Mouse (Mus musculus): Measurements from ENCODE around the gene Atp6v0d1. TPM values are rescaled to one million over a fixed set of nuclear protein-coding genes. Genes with fewer than 3 reads are reported as not detected.

The Atp6v0d1 gene
- polyA plus RNA-seq, 1 experiment from 2014 or later, result 140 TPM

GRCm38 (mm10) chr8:105509997-105510735 is 55.7 kb downstream of the Atp6v0d1 start:
- TF ChIP-seq CTCF (IDR thresholded peaks at IDR 0.05; ENCODE audit: low read depth), result no peak
- H3K4me3 ChIP-seq (ENCODE audit: low read depth, low read length), result no peak overlapping the region
- 37% methylated on average over 12 of the region's 12 CpGs for WGBS
- no peaks in the 10 kb centered on the region for H3K36me3 ChIP-seq (ENCODE audit: control insufficient read depth, insufficient read depth)
- H3K27ac ChIP-seq (ENCODE audit: low read depth, low read length), result no peak overlapping the region
- no peaks in the 10 kb centered on the region for H3K27me3 ChIP-seq (replicated peaks; ENCODE audit: control insufficient read depth, insufficient read depth, low read length)
- no peaks in the 10 kb centered on the region for H3K4me1 ChIP-seq (replicated peaks; ENCODE audit: control insufficient read depth, insufficient read depth, low read length)
- no peak for ATAC-seq
- no peak overlapping the region for H3K4me2 ChIP-seq (replicated peaks; ENCODE audit: low read depth)
- H3K9ac ChIP-seq (ENCODE audit: low read depth, low read length), result no peak overlapping the region
- H3K9me3 ChIP-seq (ENCODE audit: control insufficient read depth), result no peaks in the 10 kb centered on the region

DNA sequence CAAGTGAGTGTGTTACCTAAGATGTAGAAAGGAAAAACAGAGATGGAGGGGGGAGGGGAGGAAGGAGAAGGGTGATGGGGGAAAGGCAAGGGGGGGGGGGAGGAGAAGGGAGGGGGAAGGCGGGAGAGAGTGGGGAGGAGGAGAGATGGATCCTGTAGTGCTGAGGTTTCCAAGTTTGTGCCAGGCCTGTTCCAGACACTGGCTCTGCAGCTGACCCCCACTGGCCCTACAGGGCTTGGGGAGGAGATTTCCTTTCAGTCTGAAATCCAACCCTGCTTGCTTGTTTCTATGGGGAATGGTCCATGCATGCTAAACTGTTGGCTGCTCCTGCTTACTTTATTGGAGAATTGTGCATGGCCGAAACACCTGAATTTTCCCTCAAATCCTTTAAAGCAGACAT is 57.1 kb downstream of the Atp6v0d1 start:
- Histone ChIP-seq H3K4me2 (replicated peaks; ENCODE audit: low read depth) (no peak overlapping the region), H3K27ac (ENCODE audit: low read depth, low read length) (no peak overlapping the region)
- ATAC-seq, result no peak

DNA sequence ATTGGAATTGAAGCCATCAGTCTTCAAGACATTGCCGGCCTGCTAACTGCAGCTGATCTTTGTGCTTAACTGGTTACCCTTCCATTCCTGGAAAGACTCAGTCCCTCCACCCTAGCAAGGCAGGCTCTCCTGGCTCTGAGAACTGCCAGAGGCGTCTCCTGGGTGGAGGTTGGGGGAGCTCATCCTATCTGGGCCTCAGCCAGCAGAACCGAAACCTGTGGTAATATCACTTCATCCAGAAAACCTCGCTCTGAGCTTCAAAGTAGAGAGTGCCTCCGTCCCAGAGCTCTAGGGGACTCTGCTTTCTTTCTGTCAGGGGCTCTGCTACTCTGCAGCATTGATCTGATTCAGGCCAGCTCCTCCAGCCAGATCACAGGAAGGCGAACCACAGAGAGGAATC is 58.9 kb downstream of the Atp6v0d1 start:
- no peak for ATAC-seq
- 76% methylated on average over 6 of the region's 6 CpGs for WGBS
- no peaks in the 10 kb centered on the region for H3K27me3 ChIP-seq (replicated peaks; ENCODE audit: control insufficient read depth, insufficient read depth, low read length)
- no peak overlapping the region for H3K9ac ChIP-seq (ENCODE audit: low read depth, low read length)
- H3K9me3 ChIP-seq (ENCODE audit: control insufficient read depth), result no peaks in the 10 kb centered on the region
- no peak overlapping the region for H3K4me3 ChIP-seq (ENCODE audit: low read depth, low read length)
- H3K4me1 ChIP-seq (replicated peaks; ENCODE audit: control insufficient read depth, insufficient read depth, low read length), result no peaks in the 10 kb centered on the region
- no peak overlapping the region for H3K4me2 ChIP-seq (replicated peaks; ENCODE audit: low read depth)
- no peaks in the 10 kb centered on the region for H3K36me3 ChIP-seq (ENCODE audit: control insufficient read depth, insufficient read depth)
- TF ChIP-seq CTCF (IDR thresholded peaks at IDR 0.05; ENCODE audit: low read depth), result no peak
- H3K27ac ChIP-seq (ENCODE audit: low read depth, low read length), result no peak overlapping the region

More for the DNA sequence above, 57.1 kb downstream of the Atp6v0d1 start:
- H3K9ac ChIP-seq (ENCODE audit: low read depth, low read length), result no peak overlapping the region
- WGBS, result 78% methylated on average over 2 of the region's 2 CpGs
- no peak for TF ChIP-seq CTCF (IDR thresholded peaks at IDR 0.05; ENCODE audit: low read depth)
- H3K9me3 ChIP-seq (ENCODE audit: control insufficient read depth), result no peaks in the 10 kb centered on the region
- no peaks in the 10 kb centered on the region for H3K36me3 ChIP-seq (ENCODE audit: control insufficient read depth, insufficient read depth)
- H3K27me3 ChIP-seq (replicated peaks; ENCODE audit: control insufficient read depth, insufficient read depth, low read length), result no peaks in the 10 kb centered on the region
- no peaks in the 10 kb centered on the region for H3K4me1 ChIP-seq (replicated peaks; ENCODE audit: control insufficient read depth, insufficient read depth, low read length)
- H3K4me3 ChIP-seq (ENCODE audit: low read depth, low read length), result no peak overlapping the region

DNA sequence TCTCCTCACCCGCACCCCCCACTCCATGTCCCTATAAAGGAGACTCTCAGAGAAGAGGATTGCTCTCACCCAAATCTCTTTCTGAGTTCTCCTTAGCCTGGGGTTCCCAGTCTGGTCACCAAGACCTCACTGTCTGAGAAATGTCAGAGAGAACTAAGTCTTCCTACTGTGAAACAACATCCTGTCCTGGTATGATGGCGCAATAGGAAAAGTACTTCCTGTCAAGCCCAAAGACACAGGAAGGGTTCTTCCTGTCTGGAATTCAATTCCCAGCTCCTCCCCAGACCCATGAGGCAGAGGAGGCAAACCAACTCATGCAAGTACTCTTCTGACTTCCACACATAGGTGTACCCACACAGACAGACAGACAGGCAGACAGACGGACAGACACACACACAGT is 61.2 kb downstream of the Atp6v0d1 start:
- no peaks in the 10 kb centered on the region for H3K4me1 ChIP-seq (replicated peaks; ENCODE audit: control insufficient read depth, insufficient read depth, low read length)
- H3K36me3 ChIP-seq (ENCODE audit: control insufficient read depth, insufficient read depth), result no peaks in the 10 kb centered on the region
- H3K9ac ChIP-seq (ENCODE audit: low read depth, low read length), result no peak overlapping the region
- ATAC-seq, result no peak
- H3K4me3 ChIP-seq (ENCODE audit: low read depth, low read length), result no peak overlapping the region
- H3K4me2 ChIP-seq (replicated peaks; ENCODE audit: low read depth), result no peak overlapping the region
- H3K27ac ChIP-seq (ENCODE audit: low read depth, low read length), result no peak overlapping the region
- TF ChIP-seq CTCF (IDR thresholded peaks at IDR 0.05; ENCODE audit: low read depth), result no peak
- WGBS, result 91% methylated on average over 3 of the region's 3 CpGs
- no peaks in the 10 kb centered on the region for H3K27me3 ChIP-seq (replicated peaks; ENCODE audit: control insufficient read depth, insufficient read depth, low read length)
- H3K9me3 ChIP-seq (ENCODE audit: control insufficient read depth), result no peaks in the 10 kb centered on the region

GRCm38 (mm10) chr8:105499787-105500186 is 66.1 kb downstream of the Atp6v0d1 start:
- Histone ChIP-seq H3K36me3 (ENCODE audit: control insufficient read depth, insufficient read depth) (no peaks in the 10 kb centered on the region), H3K27ac (ENCODE audit: low read depth, low read length) (no peak overlapping the region), H3K9ac (ENCODE audit: low read depth, low read length) (no peak overlapping the region), H3K9me3 (ENCODE audit: control insufficient read depth) (no peaks in the 10 kb centered on the region), H3K4me3 (ENCODE audit: low read depth, low read length) (no peak overlapping the region), H3K27me3 (replicated peaks; ENCODE audit: control insufficient read depth, insufficient read depth, low read length) (no peaks in the 10 kb centered on the region), H3K4me2 (replicated peaks; ENCODE audit: low read depth) (no peak overlapping the region; the same call in 1 of the 2 replicates), H3K4me1 (replicated peaks; ENCODE audit: control insufficient read depth, insufficient read depth, low read length) (no peaks in the 10 kb centered on the region; the same call in 1 of the 2 replicates)
- WGBS, result 57% methylated on average over 12 of the region's 12 CpGs
- no peak for ATAC-seq
- TF ChIP-seq CTCF (IDR thresholded peaks at IDR 0.05; ENCODE audit: low read depth), result no peak

DNA sequence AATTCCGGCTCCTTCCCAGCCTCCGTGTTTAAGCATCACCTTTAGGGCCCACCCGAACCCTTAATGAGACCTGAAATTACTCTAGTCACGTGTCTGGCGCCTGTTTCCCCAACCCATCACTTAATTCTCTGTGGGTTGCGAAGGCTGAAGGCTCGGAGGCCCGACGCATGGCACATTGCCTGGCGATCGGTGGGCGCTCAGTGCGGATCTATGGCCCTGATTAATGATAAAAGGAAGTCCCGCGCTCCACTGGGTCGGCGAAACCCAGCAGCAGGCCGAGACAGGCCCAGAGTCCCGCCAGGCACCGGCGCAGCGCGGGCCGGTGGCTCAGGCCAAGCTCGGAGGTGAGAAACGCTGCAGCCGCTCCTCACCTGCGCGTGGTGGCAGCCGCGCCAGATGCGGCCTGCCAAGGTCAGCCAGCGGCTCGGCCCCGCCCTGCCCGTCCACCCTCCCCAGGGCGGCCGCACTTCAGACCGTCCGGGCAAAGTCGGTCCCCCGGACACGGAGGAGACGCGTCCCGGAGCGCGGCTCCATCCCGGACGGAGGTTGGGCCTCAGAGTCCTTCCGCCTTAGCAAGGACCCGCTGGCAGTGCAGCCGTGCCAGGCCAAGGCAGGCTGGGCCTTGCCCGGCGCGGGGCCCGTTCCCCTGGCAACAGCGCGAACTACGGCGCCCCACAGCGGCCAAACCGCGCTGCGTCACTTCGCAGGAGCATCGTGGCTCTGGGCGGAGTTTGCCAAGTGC is 69.2 kb downstream of the Atp6v0d1 start, which contains the start of gene Zdhhc1:
Gene Zdhhc1 (minus strand): TSS at position 464 of the 742 bp plus-strand sequence.
- peak; percentile 85 for ATAC-seq
- Histone ChIP-seq H3K4me3 (ENCODE audit: low read depth, low read length) (peak within 1 kb of the TSS; percentile 79), H3K9me3 (ENCODE audit: control insufficient read depth) (no peaks in the 10 kb centered on the region), H3K27ac (ENCODE audit: low read depth, low read length) (peak within 1 kb of the TSS; percentile 66), H3K4me2 (replicated peaks; ENCODE audit: low read depth) (peak within 1 kb of the TSS; percentile 89), H3K9ac (ENCODE audit: low read depth, low read length) (peak within 1 kb of the TSS; percentile 87), H3K27me3 (replicated peaks; ENCODE audit: control insufficient read depth, insufficient read depth, low read length) (no peaks in the 10 kb centered on the region), H3K36me3 (ENCODE audit: control insufficient read depth, insufficient read depth) (no peaks in the 10 kb centered on the region), H3K4me1 (replicated peaks; ENCODE audit: control insufficient read depth, insufficient read depth, low read length) (no peaks in the 10 kb centered on the region; the same call in 1 of the 2 replicates)
- WGBS, result 1% methylated on average over 68 of the region's 68 CpGs
- peak; percentile 80 for TF ChIP-seq CTCF (IDR thresholded peaks at IDR 0.05; ENCODE audit: low read depth)

All from intestine, postnatal 0 days (tissue).